In genomic region chr10:107252503-107252815, GRCm38 (mm10) we compare ENCODE assay signal across 16 mouse cellular contexts.
"Had no signal": no experiment of that assay in that cellular context is flagged by ENCODE, and none has a peak within 500 bp of the region (broad histone marks: within the 10 kb centered on the region; RNA-seq: fewer than 3 reads in every experiment).

No protein-coding gene starts in this region.

- DNase-seq: heart, postnatal 10 days; heart, postnatal 14 days; heart, postnatal 36 days; heart, postnatal 4 days; kidney, adult 11 months; kidney, adult 18-20 months; kidney, adult 2 months; kidney, adult 8-10 months; kidney, adult 9 months; kidney, postnatal 10 days; kidney, postnatal 14 days; kidney, postnatal 25 days; kidney, postnatal 36 days; kidney, postnatal 4 days; layer of hippocampus, adult 9-11 months; layer of hippocampus, postnatal 36 days had no signal
